Mouse (Mus musculus) spleen, adult 18-20 months (tissue): ENCODE results near the gene Eml4.

Experiments used
- DNase-seq, 2 experiments: peaks; one replicate each; pipeline ENCODE4 v3.0.0; 2022; ENCODE audit warnings: mixed read lengths in 2 of 2

The Eml4 gene

DNA sequence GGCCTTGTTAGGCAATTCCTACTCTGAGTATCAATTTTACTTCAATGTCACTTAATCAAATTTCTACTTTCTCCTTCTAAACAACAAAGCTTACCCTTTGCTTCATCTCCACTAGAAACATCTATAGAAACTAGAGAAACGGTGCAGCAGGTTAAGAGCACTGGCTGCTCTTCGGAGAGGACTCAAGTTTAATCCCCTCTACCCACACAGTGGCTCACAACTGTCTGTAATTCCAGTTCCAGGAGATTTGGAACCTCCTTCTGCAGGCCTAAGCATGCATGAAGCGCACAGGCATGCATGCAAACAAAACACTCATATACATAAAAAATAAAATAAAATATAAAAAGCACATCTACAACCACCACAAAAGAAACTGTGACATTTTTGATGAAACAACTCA is 161.4 kb downstream of the Eml4 start:
- DNase-seq, result no peak

DNA sequence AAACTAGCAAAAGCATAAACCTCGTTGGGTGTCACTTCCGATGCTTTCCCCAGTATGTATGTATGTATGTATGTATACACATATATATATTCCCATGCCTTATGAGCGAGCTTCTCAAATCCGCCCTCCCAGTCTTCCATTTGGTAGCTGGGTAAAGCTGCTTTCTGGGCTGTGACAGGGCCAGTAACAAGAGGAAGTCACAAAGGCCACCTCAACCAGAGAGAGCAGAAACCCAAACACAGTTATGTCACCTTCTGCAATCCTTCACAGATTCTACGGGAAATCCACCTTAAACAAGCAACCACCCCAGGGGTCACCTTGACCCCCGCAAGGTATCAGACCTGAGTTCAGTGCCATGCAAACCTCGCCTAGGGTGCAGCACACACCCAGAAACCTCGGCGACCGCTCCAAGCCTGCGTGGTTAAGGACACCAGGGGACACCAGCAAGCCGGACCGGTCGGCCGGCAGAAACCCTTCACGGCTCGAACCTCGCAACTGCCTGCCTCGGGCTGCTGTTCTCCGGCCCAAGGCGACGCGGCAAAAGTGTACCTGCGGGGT is 163.0 kb downstream of the Eml4 start:
- DNase-seq, result no peak

DNA sequence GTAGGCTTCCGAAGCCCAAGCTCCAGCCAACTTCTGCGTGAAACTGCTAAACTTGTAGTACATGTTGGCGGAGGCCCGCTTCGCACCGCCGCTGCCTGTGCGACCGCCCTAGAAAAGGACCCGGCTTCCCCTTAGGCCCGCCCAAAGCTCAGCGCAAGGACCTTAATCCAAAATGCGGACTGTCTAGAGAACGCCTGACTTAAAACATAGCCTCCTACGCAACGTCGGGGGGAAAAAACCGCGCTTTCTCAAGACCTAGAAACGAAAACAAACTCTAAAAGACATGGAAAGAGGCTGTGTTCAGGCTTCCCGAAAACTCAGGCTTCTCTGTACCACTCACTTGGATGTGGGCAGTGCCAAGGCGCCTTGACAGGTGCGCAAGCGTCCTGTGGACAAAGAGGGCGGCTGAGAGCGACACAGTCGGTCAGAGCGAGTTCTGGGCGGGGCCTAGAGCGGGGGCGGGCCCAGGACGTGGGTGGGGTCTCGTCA is 163.5 kb downstream of the Eml4 start:
- peak; percentile 78 to 87 for DNase-seq

DNA sequence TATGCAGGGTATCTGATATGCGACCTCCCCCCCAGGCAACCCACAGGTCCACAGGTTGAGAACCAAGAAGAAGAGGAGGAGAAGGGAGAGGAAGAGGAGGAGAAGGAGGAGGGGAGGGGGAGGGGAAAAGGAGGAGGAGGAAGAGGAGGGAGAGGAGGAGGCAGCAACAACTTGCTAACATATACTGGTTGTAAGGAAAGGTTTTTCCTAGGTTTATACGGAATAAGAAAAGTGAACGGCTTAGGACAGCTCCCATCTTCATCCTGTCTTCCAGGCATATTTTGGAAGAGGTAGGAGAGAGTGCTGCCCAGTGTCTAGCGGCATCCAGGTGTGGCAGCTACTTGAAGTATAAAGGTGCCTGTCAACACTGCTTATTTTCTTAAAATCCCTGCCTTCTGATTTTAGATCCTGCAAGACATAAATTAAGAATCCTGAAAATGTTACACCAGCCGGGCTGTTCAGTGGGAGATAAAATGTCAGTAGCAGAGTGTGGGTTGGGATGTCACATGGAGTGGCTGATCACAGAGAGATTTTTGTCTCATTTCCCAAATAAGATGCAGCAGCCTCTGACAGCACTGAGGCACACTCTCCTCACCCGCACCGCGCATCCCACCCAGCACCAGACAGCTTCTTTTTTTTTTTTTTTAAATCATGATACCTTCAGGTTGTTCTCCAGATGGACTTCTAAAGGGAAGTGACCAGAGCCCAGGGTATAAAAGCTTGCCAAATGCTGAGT is 166.7 kb downstream of the Eml4 start, which contains the start of gene Cox7a2l:
Gene Cox7a2l (minus strand): TSS at position 51 of the 736 bp plus-strand sequence.
- no peak for DNase-seq

DNA sequence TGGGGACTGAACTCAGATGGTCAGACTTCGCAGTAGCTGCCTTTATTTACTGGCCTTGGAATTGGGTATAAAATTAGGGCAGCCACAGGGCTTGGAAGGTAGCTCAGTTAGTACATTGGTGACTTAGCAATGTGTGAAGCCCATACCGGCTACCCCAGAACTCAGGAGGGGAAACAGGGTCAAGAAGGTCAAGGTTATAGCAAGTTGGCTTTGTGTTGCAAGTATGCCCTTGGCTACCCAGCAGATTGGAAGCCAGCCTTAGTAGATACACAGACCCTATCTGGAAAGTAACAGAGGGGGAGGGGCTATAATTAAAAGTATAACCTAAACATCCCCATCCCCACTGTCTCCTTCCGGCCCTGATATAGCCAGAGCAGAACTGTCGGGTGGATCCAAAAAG is 171.2 kb downstream of the Eml4 start:
- no peak for DNase-seq

DNA sequence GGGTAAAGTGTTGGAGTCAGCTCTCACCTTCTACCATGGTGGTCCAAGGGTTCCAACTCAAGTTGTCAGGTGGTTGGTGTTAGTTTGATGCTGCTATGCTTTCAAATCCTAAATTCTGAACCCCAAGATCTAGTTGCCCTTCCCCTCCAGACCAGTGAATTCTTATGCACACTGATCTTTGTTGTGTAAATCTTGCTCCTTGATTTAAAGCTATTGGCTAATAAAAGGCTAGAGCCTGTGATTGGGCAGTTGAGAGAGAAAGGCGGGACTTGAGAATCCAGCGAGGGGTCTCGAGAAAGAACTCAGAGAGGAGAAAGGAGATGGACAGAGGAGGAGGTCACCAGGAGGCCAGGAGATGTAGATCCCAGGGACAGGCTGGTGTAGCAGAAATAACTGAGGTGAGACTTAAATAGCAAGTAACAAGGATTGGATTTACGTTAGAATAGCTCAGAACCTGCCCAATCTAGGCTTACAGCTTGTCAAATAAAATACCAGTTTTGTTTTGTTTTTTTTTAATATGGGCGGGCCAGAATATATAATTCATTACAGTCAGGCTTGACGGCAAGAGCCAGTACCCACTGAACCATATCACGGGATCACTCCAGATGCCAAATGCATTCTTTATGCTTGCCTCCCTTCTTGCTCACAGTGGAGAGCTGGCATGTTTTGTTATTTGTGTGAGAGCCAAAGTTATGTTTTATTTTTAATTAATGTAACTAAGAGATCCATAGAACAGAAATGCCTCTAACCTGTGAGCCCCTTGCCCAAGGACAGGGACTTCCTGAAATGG is 172.1 kb downstream of the Eml4 start:
- no peak for DNase-seq

DNA sequence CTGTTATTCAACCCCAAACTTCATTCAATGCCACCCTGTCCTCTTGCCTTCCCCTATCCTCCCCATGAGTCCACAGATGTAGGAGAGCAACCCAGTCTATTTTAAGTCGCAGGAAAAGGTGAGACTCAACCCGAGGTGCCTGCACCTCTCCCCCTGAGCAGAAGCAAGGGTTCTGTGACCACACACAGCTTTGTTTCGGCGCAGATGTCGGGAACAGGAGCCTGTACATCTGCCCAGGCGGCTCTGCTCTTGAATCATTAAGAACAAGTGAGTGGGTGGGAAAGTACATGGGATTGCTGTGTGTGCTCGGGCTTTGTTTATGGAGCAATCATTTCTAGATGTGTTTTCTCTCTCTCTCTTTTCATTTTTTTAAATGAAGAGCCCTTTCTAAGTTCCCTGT is 174.0 kb downstream of the Eml4 start:
- no peak for DNase-seq

DNA sequence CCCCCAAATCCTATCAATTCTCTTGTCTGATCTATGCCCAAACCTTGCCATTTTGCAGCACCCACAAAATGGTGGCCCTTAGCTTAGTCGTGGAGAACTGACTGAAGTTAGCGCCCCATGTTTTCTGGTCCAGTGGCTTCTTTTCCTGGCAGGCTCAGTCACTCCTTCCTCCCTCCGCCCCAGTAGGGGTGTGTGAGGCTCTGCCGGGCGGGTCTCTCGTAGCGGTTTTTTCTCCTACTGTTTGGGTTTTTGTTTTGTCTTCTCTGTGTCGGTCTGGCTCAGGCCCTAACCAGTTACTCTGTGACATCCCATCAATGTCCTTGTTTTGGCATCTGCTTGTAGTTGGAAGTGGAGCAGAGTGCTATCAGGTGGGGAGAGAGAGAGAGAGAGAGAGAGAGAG is 174.9 kb downstream of the Eml4 start:
- no peak for DNase-seq

DNA sequence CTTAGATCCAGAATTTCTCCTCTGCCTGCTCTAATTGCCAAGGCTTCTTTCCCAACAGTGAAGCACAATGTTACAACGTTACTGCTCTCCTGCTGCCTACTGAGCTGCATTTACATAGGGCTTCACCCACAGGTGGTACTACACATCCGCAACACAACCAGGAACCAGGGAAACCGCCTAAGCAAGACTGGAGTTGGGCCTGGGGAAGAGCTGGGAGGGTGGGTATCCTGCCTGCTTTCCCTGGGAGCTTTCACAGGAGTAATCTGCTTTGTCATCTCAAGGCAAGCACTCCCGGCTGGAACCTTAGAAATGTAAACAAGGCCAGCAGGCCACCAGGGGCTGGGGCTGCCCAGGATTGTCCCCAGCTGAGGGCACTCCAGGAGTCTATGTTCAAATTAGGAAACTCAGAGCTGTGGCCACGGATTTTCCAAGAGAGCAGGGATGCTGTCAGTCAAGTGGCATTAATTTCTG is 175.4 kb downstream of the Eml4 start:
- no peak for DNase-seq

DNA sequence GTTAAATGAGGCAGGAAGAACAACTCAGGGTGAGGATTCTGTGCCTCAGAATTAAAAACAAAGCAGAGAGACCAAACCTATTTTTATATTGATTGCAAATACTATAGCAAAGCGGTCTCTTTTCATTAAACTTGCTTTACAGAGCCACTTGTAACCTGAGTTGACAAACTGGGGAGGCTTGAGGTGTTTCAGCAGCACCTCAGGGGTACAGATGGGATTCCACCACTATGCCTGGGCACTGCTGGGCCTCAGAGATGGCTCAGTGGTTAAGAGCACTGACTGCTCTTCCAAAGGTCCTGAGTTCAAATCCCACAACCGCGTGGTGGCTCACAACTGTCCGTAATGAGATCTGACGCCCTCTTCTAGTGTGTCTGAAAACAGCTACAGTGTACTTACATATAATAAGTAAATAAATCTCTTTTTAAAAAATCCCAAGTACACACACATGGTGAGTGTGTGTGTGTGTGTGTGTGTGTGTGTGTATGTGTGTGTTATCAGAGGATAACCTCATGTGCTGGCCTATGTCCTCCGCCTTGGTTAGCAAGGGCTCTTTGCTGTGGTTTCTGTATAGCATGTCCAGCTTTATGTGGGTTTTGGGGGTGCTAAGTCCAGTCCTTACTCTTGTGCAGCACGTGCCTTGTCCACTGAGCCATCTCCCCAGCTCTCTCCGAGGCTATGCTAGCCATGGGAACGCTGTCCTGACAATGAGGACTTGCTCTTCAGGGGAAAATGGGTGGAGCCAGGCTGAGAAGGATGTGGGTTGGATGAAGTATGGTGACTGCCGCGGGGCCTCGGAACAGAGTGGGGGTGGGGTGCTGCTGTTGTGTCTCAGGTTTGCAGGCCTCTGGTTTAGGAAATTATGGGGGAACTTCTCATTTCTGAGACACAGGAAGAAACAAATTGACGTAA is 176.1 kb downstream of the Eml4 start:
- peak in 1 of 2 experiments; percentile 26 for DNase-seq

DNA sequence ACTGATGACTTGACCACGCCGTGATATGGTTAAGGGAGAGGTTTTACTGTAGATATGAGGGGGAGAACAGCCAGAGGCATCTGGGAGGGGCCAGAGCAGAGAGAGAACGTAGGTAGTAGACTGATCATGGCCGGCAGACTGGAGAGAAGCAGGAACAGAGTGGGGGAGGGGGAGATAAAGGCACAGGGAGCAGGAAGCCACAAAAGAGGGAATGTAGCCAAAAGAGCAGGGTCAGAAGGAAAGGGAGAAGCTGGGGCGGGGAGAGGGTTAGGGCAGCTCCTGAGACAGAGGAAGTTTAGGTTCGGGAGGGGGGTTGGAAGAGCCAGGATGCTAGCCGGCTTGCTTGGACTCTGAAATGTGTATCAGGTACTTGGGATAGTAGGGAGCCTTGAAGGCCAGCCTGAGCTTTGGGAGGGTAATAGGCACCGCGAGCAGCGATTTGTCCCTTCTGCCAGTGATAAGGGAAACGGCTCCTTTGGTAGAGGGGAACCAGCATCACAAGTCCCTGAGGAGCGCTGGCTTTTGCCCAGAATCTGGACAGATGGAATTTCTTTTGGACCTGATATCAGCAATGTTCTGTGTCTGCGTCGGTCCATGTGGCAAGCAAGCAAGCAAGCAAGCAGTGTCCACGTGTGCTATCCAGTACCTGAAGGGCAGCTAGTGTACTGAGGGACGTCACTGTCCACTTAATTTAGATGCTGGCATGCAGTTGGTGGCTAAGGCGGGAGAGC is 177.1 kb downstream of the Eml4 start:
- DNase-seq, result no peak
